Mouse (Mus musculus): ENCODE results near the gene Hist2h2be.
"Not testable (repeated sequence)": the region's sequence is repeated elsewhere in the genome, so short reads cannot be mapped to it uniquely, and the experiment has no call there.

The Hist2h2be gene

GRCm38 (mm10) chr3:96238954-96239793, 18.3 kb downstream of the Hist2h2be start, which contains the start of gene Hist2h3c2:
Hist2h3c2 (minus strand) TSS chr3:96239127.
- not testable (repeated sequence) for DNase-seq (ENCODE audit: low read depth, low spot score)

GRCm38 (mm10) chr3:96239949-96240798, 19.3 kb downstream of the Hist2h2be start, which contains the start of gene Hist2h2aa2:
Hist2h2aa2 (minus strand) TSS chr3:96240276.
- DNase-seq (ENCODE audit: low read depth, low spot score): peak; percentile 90

GRCm38 (mm10) chr3:96240799-96241197, 19.9 kb downstream of the Hist2h2be start:
- no peak for DNase-seq (ENCODE audit: low read depth, low spot score)

GRCm38 (mm10) chr3:96243921-96244572, 23.1 kb downstream of the Hist2h2be start:
- no peak for DNase-seq (ENCODE audit: low read depth, low spot score)

GRCm38 (mm10) chr3:96245003-96245886, 24.3 kb downstream of the Hist2h2be start, which contains the start of gene Hist2h2aa1:
Hist2h2aa1 (plus strand) TSS chr3:96245497.
- peak; percentile 91 for DNase-seq (ENCODE audit: low read depth, low spot score)

- DNase-seq (ENCODE audit: low read depth, low spot score): not testable (repeated sequence)
Observed at GRCm38 (mm10) chr3:96246018-96246417, 25.1 kb downstream of the Hist2h2be start.

- DNase-seq (ENCODE audit: low read depth, low spot score): not testable (repeated sequence)
Observed at GRCm38 (mm10) chr3:96246427-96246856, 25.5 kb downstream of the Hist2h2be start, which contains the start of gene Hist2h3c1. Hist2h3c1 (plus strand) TSS chr3:96246685.

- no peak for DNase-seq (ENCODE audit: low read depth, low spot score)
Observed at GRCm38 (mm10) chr3:96247356-96248140, 26.6 kb downstream of the Hist2h2be start.

- no peak for DNase-seq (ENCODE audit: low read depth, low spot score)
Observed at GRCm38 (mm10) chr3:96248141-96249033, 27.5 kb downstream of the Hist2h2be start.

- DNase-seq (ENCODE audit: low read depth, low spot score): no peak
Observed at GRCm38 (mm10) chr3:96249034-96249345, 28.1 kb downstream of the Hist2h2be start.

- no peak for DNase-seq (ENCODE audit: low read depth, low spot score)
Observed at GRCm38 (mm10) chr3:96250890-96251289, 30.0 kb downstream of the Hist2h2be start.

GRCm38 (mm10) chr3:96251787-96252186, 30.9 kb downstream of the Hist2h2be start:
- no peak for DNase-seq (ENCODE audit: low read depth, low spot score)

GRCm38 (mm10) chr3:96254683-96255355, 33.9 kb downstream of the Hist2h2be start:
- peak; percentile 58 for DNase-seq (ENCODE audit: low read depth, low spot score)

GRCm38 (mm10) chr3:96255926-96256593, 35.1 kb downstream of the Hist2h2be start:
- no peak for DNase-seq (ENCODE audit: low read depth, low spot score)

GRCm38 (mm10) chr3:96257190-96257589, 36.3 kb downstream of the Hist2h2be start:
- DNase-seq (ENCODE audit: low read depth, low spot score): no peak

- DNase-seq (ENCODE audit: low read depth, low spot score): peak; percentile 43
Observed at GRCm38 (mm10) chr3:96260220-96260619, 39.3 kb downstream of the Hist2h2be start.

- peak; percentile 40 for DNase-seq (ENCODE audit: low read depth, low spot score)
Observed at GRCm38 (mm10) chr3:96261623-96262022, 40.7 kb downstream of the Hist2h2be start.

All from brain, adult 2 months (tissue).